Mouse (Mus musculus): ENCODE measurements at regions not wholly inside any gene's neighbourhood (a gene's known extent, or its start where the extent isn't known, plus 50 kb on each side); places are given as distances from the start of the nearest gene placed in this dataset.
A peak's percentile ranks its signal among the peaks of the same experiment; 100 is the strongest.

GRCm38 (mm10) chr15:68014605-68015305 is 1514.0 kb upstream of the Lrrc6 start:
- DNase-seq (ENCODE audit: low spot score in 2 of 2), result no peak

GRCm38 (mm10) chr15:68011162-68011561 is 1510.5 kb upstream of the Lrrc6 start:
- no peak for DNase-seq (ENCODE audit: low spot score in 2 of 2)

- no peak for DNase-seq (ENCODE audit: low spot score in 2 of 2)
These were observed 1509.5 kb upstream of the Lrrc6 start for GRCm38 (mm10) chr15:68010189-68010588.

- DNase-seq (ENCODE audit: low spot score in 2 of 2), result no peak
These were observed 1504.1 kb upstream of the Lrrc6 start for GRCm38 (mm10) chr15:68004798-68005197.

- no peak for DNase-seq (ENCODE audit: low spot score in 2 of 2)
These were observed 1495.8 kb upstream of the Lrrc6 start for GRCm38 (mm10) chr15:67996532-67996931.

- no peak for DNase-seq (ENCODE audit: low spot score in 2 of 2)
These were observed 1488.9 kb upstream of the Lrrc6 start for GRCm38 (mm10) chr15:67989428-67990272.

GRCm38 (mm10) chr15:67987941-67988340 is 1487.2 kb upstream of the Lrrc6 start:
- no peak for DNase-seq (ENCODE audit: low spot score in 2 of 2)

- DNase-seq (ENCODE audit: low spot score in 2 of 2), result no peak
These were observed 1482.5 kb upstream of the Lrrc6 start for GRCm38 (mm10) chr15:67983253-67983652.

GRCm38 (mm10) chr15:67981876-67982275 is 1481.2 kb upstream of the Lrrc6 start:
- peak in 1 of 2 experiments; percentile 13 for DNase-seq (ENCODE audit: low spot score in 2 of 2)

- no peak for DNase-seq (ENCODE audit: low spot score in 2 of 2)
These were observed 1478.7 kb upstream of the Lrrc6 start for GRCm38 (mm10) chr15:67979451-67979850.

GRCm38 (mm10) chr15:67977210-67977609 is 1476.5 kb upstream of the Lrrc6 start:
- no peak for DNase-seq (ENCODE audit: low spot score in 2 of 2)

GRCm38 (mm10) chr15:67971998-67972397 is 1471.3 kb upstream of the Lrrc6 start:
- DNase-seq (ENCODE audit: low spot score in 2 of 2), result no peak

- DNase-seq (ENCODE audit: low spot score in 2 of 2), result no peak
These were observed 1453.5 kb upstream of the Lrrc6 start for GRCm38 (mm10) chr15:67954216-67954615.

GRCm38 (mm10) chr15:67950281-67951040 is 1449.8 kb upstream of the Lrrc6 start:
- DNase-seq (ENCODE audit: low spot score in 2 of 2), result peak in 1 of 2 experiments; percentile 9

GRCm38 (mm10) chr15:67944330-67945082 is 1443.8 kb upstream of the Lrrc6 start:
- no peak for DNase-seq (ENCODE audit: low spot score in 2 of 2)

- peak; percentile 8 to 13 for DNase-seq (ENCODE audit: low spot score in 2 of 2)
These were observed 1442.3 kb upstream of the Lrrc6 start for GRCm38 (mm10) chr15:67943046-67943445.

- no peak for DNase-seq (ENCODE audit: low spot score in 2 of 2)
These were observed 1439.8 kb upstream of the Lrrc6 start for GRCm38 (mm10) chr15:67940510-67940909.

GRCm38 (mm10) chr15:67924885-67925284 is 1424.2 kb upstream of the Lrrc6 start:
- DNase-seq (ENCODE audit: low spot score in 2 of 2), result no peak

GRCm38 (mm10) chr15:67907034-67907433 is 1406.3 kb upstream of the Lrrc6 start:
- no peak for DNase-seq (ENCODE audit: low spot score in 2 of 2)

- DNase-seq (ENCODE audit: low spot score in 2 of 2), result no peak
These were observed 1404.6 kb upstream of the Lrrc6 start for GRCm38 (mm10) chr15:67905279-67905678.

- DNase-seq (ENCODE audit: low spot score in 2 of 2), result no peak
These were observed 1403.9 kb upstream of the Lrrc6 start for GRCm38 (mm10) chr15:67904646-67905045.
